Mouse (Mus musculus): ENCODE measurements at regions not wholly inside any gene's neighbourhood (a gene's known extent, or its start where the extent isn't known, plus 50 kb on each side); places are given as distances from the start of the nearest gene placed in this dataset.

GRCm38 (mm10) chr6:35458250-35458649 lies 81.4 kb downstream of the Mtpn start:
- DNase-seq = no peak
- intact Hi-C loops (cut with DNase I) = no loop called here

- intact Hi-C loops (cut with DNase I) = no loop called here
Observed at GRCm38 (mm10) chr6:35445007-35445406, 94.7 kb downstream of the Mtpn start.

GRCm38 (mm10) chr6:35426301-35426700 lies 100.4 kb upstream of the Fam180a start:
- intact Hi-C loops (cut with DNase I) = no loop called here
- DNase-seq = peak; percentile 77 to 79

More at GRCm38 (mm10) chr6:35445007-35445406, 94.7 kb downstream of the Mtpn start:
- no peak for DNase-seq

GRCm38 (mm10) chr6:35424521-35424920 lies 98.6 kb upstream of the Fam180a start:
- intact Hi-C loops (cut with DNase I) = no loop called here
- no peak for DNase-seq

- intact Hi-C loops (cut with DNase I) = no loop called here
- DNase-seq = no peak
Observed at GRCm38 (mm10) chr6:35420924-35421323, 95.0 kb upstream of the Fam180a start.

- DNase-seq = no peak
- intact Hi-C loops (cut with DNase I) = no loop called here
Observed at GRCm38 (mm10) chr6:35405044-35405443, 79.1 kb upstream of the Fam180a start.

- intact Hi-C loops (cut with DNase I) = no loop called here
- DNase-seq = peak in 1 of 2 experiments; percentile 17
Observed at GRCm38 (mm10) chr6:35403341-35403910, 77.5 kb upstream of the Fam180a start.

- no peak for DNase-seq
- intact Hi-C loops (cut with DNase I) = no loop called here
Observed at GRCm38 (mm10) chr6:35395726-35396125, 69.8 kb upstream of the Fam180a start.

GRCm38 (mm10) chr6:35388827-35389226 lies 62.9 kb upstream of the Fam180a start:
- intact Hi-C loops (cut with DNase I) = loop anchor here (10.0 kb wide), 4 partner anchors 616 to 1656 kb away; partner anchors contain the start of gene Chrm2
- no peak for DNase-seq

GRCm38 (mm10) chr6:35381536-35381935 lies 55.6 kb upstream of the Fam180a start:
- no peak for DNase-seq

GRCm38 (mm10) chr6:35380721-35381466 lies 55.0 kb upstream of the Fam180a start:
- intact Hi-C loops (cut with DNase I) = loop anchor here (1.0 to 10.0 kb wide), 5 partner anchors 186 to 1664 kb away; partner anchors contain the start of gene Chrm2
- DNase-seq = peak in 1 of 2 experiments; percentile 59

More at GRCm38 (mm10) chr6:35381536-35381935, 55.6 kb upstream of the Fam180a start:
- intact Hi-C loops (cut with DNase I) = loop anchor here (1.0 to 10.0 kb wide), 5 partner anchors 186 to 1663 kb away; partner anchors contain the start of gene Chrm2

GRCm38 (mm10) chr6:35379890-35380289 lies 53.9 kb upstream of the Fam180a start:
- intact Hi-C loops (cut with DNase I) = loop anchor here (10.0 kb wide), 5 partner anchors 125 to 1665 kb away; partner anchors contain the start of gene Chrm2

GRCm38 (mm10) chr6:35378851-35379250 lies 52.9 kb upstream of the Fam180a start:
- no peak for DNase-seq
- intact Hi-C loops (cut with DNase I) = loop anchor here (10.0 kb wide), 1 partner anchor 124 kb away; no protein-coding TSS in a partner anchor

More at GRCm38 (mm10) chr6:35379890-35380289, 53.9 kb upstream of the Fam180a start:
- peak; percentile 81 to 89 for DNase-seq

GRCm38 (mm10) chr6:35377535-35377934 lies 51.6 kb upstream of the Fam180a start:
- no peak for DNase-seq
- intact Hi-C loops (cut with DNase I) = loop anchor here (10.0 kb wide), 1 partner anchor 123 kb away; no protein-coding TSS in a partner anchor

GRCm38 (mm10) chr6:35376526-35376925 lies 50.6 kb upstream of the Fam180a start:
- no peak for DNase-seq
- intact Hi-C loops (cut with DNase I) = loop anchor here (10.0 kb wide), 1 partner anchor 122 kb away; no protein-coding TSS in a partner anchor
